Mouse (Mus musculus) activated CD4-positive, CD25-positive, alpha-beta regulatory T cell, adult 4 months (primary cell): ENCODE measurements around the gene Kdm5b. TPM values are rescaled to one million over a fixed set of nuclear protein-coding genes. Genes with fewer than 3 reads are reported as not detected.

Source experiments
- ATAC-seq: one replicate; pipeline ENCODE4 v1.8.0; 2017
- polyA plus RNA-seq, 2 experiments: library from polyadenylated mRNA; unstranded; fragments of 100-300 nt; shearing (Covaris generic); gene quantifications; one replicate each; pipeline ENCODE4 v1.2.1; 2017

The Kdm5b gene
- polyA plus RNA-seq, 2 experiments from 2014 or later = 10.5 to 11.4 TPM

DNA sequence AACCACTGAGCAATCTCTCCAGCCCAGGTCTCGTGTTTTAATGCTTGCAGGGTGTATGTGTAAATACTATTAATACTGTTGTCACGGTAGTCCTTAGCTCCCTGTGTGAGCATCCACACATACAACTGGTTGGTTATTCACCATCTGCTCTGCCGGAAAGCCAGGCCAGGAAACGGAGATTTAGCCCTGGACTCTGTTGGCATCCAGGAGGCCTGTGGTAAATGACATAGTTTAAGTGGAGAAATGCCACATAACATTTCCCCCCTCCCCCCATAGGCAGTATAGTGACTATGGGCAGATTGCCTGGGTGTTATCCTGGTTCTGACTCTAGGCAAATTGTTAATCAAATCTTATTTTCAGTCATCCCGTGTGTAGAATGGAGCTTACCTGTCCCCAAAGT, 90.8 kb downstream of the Kdm5b start:
- no peak for ATAC-seq

DNA sequence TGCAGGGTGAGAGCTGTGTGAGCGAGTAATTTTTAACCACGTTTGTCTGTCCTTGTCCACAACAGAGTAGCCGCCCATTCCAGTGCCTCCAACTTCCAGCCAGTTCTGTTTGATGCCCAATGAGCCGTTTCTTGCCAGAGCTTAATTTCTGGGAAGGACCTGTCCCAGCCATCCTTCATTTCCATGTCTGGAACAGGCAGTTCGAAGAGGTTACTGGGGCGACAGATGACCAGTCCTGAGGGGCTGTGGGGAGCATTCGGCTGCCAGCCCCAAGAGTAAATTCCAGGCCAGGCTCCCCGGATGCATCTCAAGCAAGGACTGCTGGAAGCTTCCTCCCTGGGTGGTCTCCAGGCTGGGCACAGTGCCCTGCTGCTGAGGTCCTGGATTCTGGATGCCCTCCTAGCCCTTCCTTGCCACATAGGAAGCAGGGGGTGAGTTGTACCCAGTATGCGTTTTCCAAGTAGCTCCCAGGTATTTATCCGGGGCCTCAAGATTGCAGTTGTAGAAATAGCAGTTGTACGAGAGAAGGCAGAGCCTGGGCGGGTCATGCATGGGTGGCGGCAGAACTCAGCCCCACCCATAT, 91.4 kb downstream of the Kdm5b start:
- ATAC-seq = no peak

DNA sequence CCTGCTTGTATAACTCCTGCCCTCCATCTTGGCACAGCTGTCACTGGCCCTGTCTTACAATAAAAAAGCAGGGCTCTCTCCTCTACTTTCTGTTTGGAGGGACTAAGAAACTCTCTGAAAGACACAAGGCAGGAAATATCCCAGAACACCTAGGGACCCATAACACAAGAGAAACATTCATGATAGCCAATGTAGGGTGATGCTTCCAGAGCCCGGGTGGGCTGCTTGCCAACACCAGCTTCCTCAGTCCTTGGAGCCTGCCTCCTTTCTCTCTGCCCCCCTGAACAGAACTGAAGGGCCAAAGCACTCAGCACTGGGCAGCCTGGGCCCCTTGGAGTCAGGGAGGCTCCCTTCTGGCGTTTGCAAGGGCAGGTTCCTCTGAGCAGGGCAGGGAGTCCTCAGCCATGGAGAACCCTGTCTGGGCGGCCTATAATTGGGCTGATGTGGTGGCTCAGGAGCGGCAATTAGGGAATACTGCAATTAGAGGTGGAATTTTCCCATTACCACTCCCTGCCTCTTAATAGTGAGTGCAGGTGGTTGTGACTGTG, 92.0 kb downstream of the Kdm5b start:
- no peak for ATAC-seq

GRCm38 (mm10) chr1:134653603-134654257, 93.8 kb downstream of the Kdm5b start:
- ATAC-seq = no peak

DNA sequence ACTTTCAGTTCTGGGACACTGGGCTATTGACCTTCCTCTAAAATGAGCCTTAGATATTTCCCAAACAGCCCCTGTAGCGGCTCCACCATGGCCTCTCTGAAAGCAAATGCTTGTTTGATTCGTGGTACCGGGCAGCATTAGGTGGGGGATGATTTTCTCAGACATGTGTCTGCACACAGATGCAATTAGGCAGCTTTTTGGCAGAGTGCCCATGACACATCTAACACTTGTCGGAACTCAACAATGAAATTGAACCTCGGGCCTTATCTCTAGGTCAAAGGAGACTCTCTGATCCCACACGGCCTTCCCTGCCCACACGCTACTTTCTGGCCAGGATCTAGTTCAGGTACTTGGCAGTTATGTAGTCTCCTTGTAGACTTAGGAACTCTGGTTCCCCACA, 98.9 kb downstream of the Kdm5b start:
- ATAC-seq = no peak

DNA sequence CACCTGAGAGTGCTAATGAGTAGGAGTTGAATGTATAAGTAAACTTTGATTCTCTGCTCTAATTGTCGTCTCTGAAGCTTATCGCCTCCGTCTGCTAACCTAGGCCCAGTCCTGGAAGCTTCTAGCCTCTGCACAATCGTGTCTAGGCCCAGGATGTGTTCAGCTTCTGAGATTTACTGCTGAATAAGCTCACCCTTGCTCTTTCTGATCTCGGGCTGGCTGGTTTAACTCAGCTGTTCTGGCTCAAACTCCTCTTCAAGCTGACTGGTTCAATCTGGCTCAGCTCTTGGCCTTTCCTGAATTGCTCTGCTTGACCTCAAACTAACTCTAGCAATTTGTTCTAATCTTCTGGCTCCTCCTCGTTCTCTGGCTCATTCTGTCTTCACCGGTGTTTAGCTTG, 100.2 kb downstream of the Kdm5b start:
- no peak for ATAC-seq

DNA sequence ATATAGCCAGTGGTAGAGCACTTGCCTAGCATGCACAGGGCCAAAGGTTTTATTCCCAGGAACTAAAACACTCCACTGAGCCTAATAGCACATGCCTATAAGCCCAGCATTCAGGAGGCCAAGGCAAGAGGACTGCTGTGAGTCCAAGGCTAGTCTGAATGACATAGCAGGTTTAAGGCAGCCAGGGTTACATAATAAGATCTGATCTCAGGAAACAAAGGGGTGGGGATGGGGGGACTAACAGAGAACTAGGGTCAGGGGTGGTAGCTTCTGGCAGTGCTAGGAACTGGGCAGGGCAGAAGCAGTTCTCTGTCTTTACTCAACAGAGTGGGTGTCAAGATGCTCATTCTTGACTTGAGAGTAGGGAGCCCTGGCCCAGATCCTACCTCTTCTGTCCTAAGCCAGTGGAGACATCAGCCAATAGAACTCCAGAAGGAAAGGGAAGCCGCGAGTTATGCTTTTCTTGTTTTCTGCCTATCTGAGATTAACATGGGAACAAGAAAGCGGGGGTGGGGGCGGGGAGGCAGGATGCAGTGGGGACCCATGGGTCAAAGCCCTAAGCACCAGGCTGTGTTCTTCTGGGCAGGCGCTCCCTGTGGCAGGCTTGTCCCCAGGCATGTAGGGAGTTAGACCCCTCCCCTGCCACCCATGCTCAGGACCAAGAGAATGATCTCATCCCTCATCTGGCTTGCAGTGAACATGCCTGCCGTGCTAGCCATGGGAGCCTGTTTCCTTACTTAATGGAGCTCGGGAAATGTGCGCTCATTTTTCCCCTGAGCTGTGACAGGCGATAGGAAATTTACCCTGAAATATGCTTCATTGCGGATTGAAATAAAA, 111.5 kb downstream of the Kdm5b start:
- ATAC-seq = no peak

- no peak for ATAC-seq
These were observed 114.3 kb downstream of the Kdm5b start for GRCm38 (mm10) chr1:134674312-134674711.

- no peak for ATAC-seq
These were observed 119.5 kb downstream of the Kdm5b start for GRCm38 (mm10) chr1:134679445-134679844.

DNA sequence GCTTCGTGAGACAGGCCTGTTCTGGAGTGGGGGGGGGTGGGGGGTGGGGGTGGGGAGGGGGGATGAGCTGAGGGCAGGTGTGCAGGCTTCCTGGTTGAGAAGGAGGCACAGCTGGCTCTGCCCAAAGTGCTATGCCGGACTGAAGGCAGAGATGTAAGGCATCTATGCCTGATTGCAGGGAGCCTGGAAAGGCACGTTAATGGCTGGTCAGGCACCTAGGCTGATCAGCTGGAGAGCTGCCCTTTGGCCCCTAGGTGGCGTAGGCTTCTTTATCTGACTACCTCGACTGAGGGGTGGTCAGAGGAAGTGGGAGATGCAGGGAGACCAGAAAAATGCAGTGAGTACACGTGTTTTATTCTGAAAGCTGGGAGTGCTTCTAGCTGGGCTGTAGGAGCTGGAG, 120.6 kb downstream of the Kdm5b start:
- no peak for ATAC-seq

GRCm38 (mm10) chr1:134682460-134682859, 122.5 kb downstream of the Kdm5b start:
- no peak for ATAC-seq

Other genes with a start within 250 kb of the Kdm5b start
- gene Ppfia4, start 227.2 kb upstream of the Kdm5b start, polyA plus RNA-seq = under 1 TPM in 1 of 2 experiments, not detected in 1; 0.15 TPM
- gene Tmem183a, start 198.2 kb upstream of the Kdm5b start, polyA plus RNA-seq = 10 to 100 TPM; 23.6 to 33.3 TPM
- gene 4933406M09Rik, start 174.2 kb upstream of the Kdm5b start, polyA plus RNA-seq = not detected
- 10 to 100 TPM; 17.0 to 17.1 TPM for gene Cyb5r1, start 154.6 kb upstream of the Kdm5b start, polyA plus RNA-seq
- gene Adipor1, start 144.8 kb upstream of the Kdm5b start, polyA plus RNA-seq = 10 to 100 TPM; 32.7 to 33.2 TPM
- gene Klhl12, start 104.6 kb upstream of the Kdm5b start, polyA plus RNA-seq = 10 to 100 TPM; 10.7 to 12.2 TPM
- 10 to 100 TPM; 34.2 to 42.6 TPM for gene Rabif, start 65.5 kb upstream of the Kdm5b start, polyA plus RNA-seq
- not detected for gene Mgat4e, start 10.5 kb upstream of the Kdm5b start, polyA plus RNA-seq
- under 1 TPM; 0.09 TPM for gene Syt2, start 86.5 kb downstream of the Kdm5b start, polyA plus RNA-seq